Mouse (Mus musculus) midbrain, postnatal 0 days (tissue): ENCODE measurements at regions not wholly inside any gene's neighbourhood (a gene's known extent, or its start where the extent isn't known, plus 50 kb on each side); places are given as distances from the start of the nearest gene placed in this dataset.
"Not testable (repeated sequence)": the region's sequence is repeated elsewhere in the genome, so short reads cannot be mapped to it uniquely, and the experiment has no call there.

Source experiments
- ATAC-seq: fragments of 200-750 bp; cut with Nextera tagmentation; 2 replicates; pipeline ENCODE4 v1.8.0; 2017; ENCODE audit warnings: moderate number of reproducible peaks, mild to moderate bottlenecking, moderate TSS enrichment, moderate library complexity; ENCODE audit not compliant: low FRiP score
- DNase-seq: peaks from one replicate; pipeline ENCODE4 v3.0.0-alpha.2; 2015; ENCODE audit warnings: low spot score
- H3K27ac ChIP-seq: fragments of 300-500 bp; sonication (generic); 2 replicates; pipeline ENCODE4 v1.5.1; 2014; ENCODE audit warnings: low read depth, mild to moderate bottlenecking, low read length, mixed read lengths
- H3K27me3 ChIP-seq: fragments of 300-500 bp; sonication (generic); 2 replicates; pipeline ENCODE4 v1.6.1; 2014; ENCODE audit warnings: low read length, control low read depth, mixed read lengths; ENCODE audit not compliant: insufficient read depth
- H3K36me3 ChIP-seq: fragments of 300-500 bp; sonication (generic); 2 replicates; pipeline ENCODE4 v1.6.1; 2014; ENCODE audit warnings: low read length, control low read depth, mixed read lengths; ENCODE audit not compliant: insufficient read depth
- H3K4me1 ChIP-seq: fragments of 300-500 bp; sonication (generic); 2 replicates; pipeline ENCODE4 v1.6.1; 2014; ENCODE audit warnings: mild to moderate bottlenecking, control low read depth, antibody characterized with exemption, low read length, mixed read lengths; ENCODE audit not compliant: insufficient read depth
- H3K4me2 ChIP-seq: fragments of 300-500 bp; sonication (generic); 2 replicates; pipeline ENCODE4 v1.6.1; 2014; ENCODE audit warnings: low read depth, mild to moderate bottlenecking, low read length, mixed read lengths; ENCODE audit not compliant: poor library complexity, severe bottlenecking
- H3K4me3 ChIP-seq: fragments of 300-500 bp; sonication (generic); 2 replicates; pipeline ENCODE4 v1.5.1; 2014; ENCODE audit warnings: low read depth, mild to moderate bottlenecking, low read length, moderate library complexity
- H3K9ac ChIP-seq: fragments of 300-500 bp; sonication (generic); replicated peaks from 2 replicates; pipeline ENCODE4 v1.6.1; 2014; ENCODE audit warnings: mild to moderate bottlenecking, low read length, moderate library complexity, mixed read lengths; ENCODE audit not compliant: poor library complexity, severe bottlenecking
- H3K9me3 ChIP-seq: fragments of 300-500 bp; sonication (generic); 2 replicates; pipeline ENCODE4 v1.6.1; 2016; ENCODE audit warnings: low read length, control low read depth
- CTCF ChIP-seq: IDR thresholded peaks from 2 replicates; pipeline ENCODE4 v1.5.1; 2016; ENCODE audit warnings: antibody characterized with exemption, mild to moderate bottlenecking
- WGBS: fragments of 180-500 bp; shearing (Covaris S2); extraction: QIAGEN DNeasy Blood & Tissue Kit; methylation state at CpG from one replicate; pipeline ENCODE4 v1.1.7; 2014; 5-methylcytosine and 5-hydroxymethylcytosine counted together

GRCm38 (mm10) chr14:95082877-95083276, 798.2 kb upstream of the 4921530L21Rik start:
- no peak overlapping the region for H3K9ac ChIP-seq
- 47% methylated on average over 2 of the region's 2 CpGs for WGBS
- no peaks in the 10 kb centered on the region for H3K9me3 ChIP-seq
- no peak overlapping the region for H3K4me2 ChIP-seq
- ATAC-seq: no peak
- H3K36me3 ChIP-seq: no peaks in the 10 kb centered on the region
- no peaks in the 10 kb centered on the region for H3K27me3 ChIP-seq
- H3K27ac ChIP-seq: no peak overlapping the region
- DNase-seq: no peak
- TF ChIP-seq CTCF: no peak
- H3K4me3 ChIP-seq: no peak overlapping the region
- no peaks in the 10 kb centered on the region for H3K4me1 ChIP-seq

- not testable (repeated sequence) for H3K4me2 ChIP-seq, H3K36me3 ChIP-seq, H3K4me1 ChIP-seq, ATAC-seq, H3K27me3 ChIP-seq, H3K9me3 ChIP-seq, H3K4me3 ChIP-seq, H3K9ac ChIP-seq, H3K27ac ChIP-seq
- DNase-seq: peak; percentile 25
- WGBS: 90% methylated on average over 10 of the region's 10 CpGs
These were observed 789.2 kb upstream of the 4921530L21Rik start for GRCm38 (mm10) chr14:95091691-95092395.

GRCm38 (mm10) chr14:95113863-95114262, 767.2 kb upstream of the 4921530L21Rik start:
- 47% methylated on average over 4 of the region's 4 CpGs for WGBS
- Histone ChIP-seq H3K4me3 (no peak overlapping the region), H3K9ac (no peak overlapping the region), H3K4me1 (no peaks in the 10 kb centered on the region), H3K9me3 (no peaks in the 10 kb centered on the region), H3K4me2 (no peak overlapping the region), H3K36me3 (no peaks in the 10 kb centered on the region), H3K27ac (no peak overlapping the region), H3K27me3 (no peaks in the 10 kb centered on the region)
- no peak for ATAC-seq
- no peak for DNase-seq
- TF ChIP-seq CTCF: no peak
